Mouse (Mus musculus) neutrophil, adult 65 days (primary cell): ENCODE data around the gene BC024978. TPM values are rescaled to one million over a fixed set of nuclear protein-coding genes. Genes with fewer than 3 reads are reported as not detected.

ENCODE experiments used
- total RNA-seq: library from RNA; stranded (reverse); gene quantifications from 2 replicates; pipeline ENCODE4 v1.2.4, GENCODE M21; 2023

Gene BC024978
- total RNA-seq = 0.84 and 3.4 TPM in 2 replicates

GRCm38 (mm10) chr7:27195681-27196611 lies at the start of gene BC024978, which contains the start of gene Snrpa:
Gene BC024978, plus strand, starts transcription at chr7:27195781.
Gene Snrpa, minus strand, starts transcription at chr7:27196271.

GRCm38 (mm10) chr7:27153205-27153764 lies 42.3 kb upstream of the BC024978 start, which contains the start of gene Cyp2t4:
Gene Cyp2t4, plus strand, starts transcription at chr7:27153714.

DNA sequence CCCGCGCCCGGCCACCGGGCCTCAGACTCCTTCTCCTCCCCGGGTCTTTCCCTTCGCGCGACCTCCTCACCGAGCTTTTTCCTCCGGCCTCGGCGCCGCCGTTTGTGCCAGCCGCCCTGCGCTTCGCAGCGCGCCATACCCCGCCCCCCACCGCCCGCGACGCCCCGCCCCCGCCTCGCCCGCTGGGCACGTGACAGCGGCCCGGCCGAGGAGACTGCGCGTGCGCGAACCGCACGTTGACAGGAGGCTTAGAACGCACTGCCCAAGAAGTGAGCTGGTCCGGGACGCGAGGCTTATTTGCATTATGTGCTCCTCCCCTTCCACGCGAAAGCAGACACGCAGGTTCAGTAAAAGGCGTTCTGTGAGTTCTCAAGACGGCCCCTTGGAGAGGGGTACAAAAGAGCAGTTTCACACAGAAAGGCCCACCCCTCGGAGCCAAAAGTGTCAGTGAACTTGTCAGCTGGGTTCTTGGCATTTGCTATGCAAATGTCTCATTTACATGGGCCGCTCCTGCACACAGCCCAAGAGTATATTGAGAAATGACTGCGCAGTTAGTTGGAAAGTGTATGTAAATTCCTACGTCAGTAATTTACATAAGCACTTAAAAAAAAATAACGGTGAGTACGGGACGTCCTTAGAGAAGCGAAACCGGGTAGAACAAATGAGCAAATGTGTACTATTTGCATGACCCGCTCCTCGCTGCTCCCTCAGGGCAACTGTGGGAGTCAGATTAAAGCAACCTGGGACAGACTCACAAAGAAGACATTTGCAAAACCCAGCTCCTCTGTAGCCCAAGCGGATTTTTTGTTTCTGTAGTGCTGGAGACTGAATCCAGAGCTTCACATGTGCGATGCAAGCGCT lies 28.7 kb upstream of the BC024978 start, which contains the start of gene Egln2:
Egln2 (minus strand) TSS at position 189 of the 861 bp plus-strand sequence.

GRCm38 (mm10) chr7:27178324-27179216 lies 17.0 kb upstream of the BC024978 start, which contains the start of gene Rab4b:
Gene Rab4b, minus strand, starts transcription at chr7:27178896.

DNA sequence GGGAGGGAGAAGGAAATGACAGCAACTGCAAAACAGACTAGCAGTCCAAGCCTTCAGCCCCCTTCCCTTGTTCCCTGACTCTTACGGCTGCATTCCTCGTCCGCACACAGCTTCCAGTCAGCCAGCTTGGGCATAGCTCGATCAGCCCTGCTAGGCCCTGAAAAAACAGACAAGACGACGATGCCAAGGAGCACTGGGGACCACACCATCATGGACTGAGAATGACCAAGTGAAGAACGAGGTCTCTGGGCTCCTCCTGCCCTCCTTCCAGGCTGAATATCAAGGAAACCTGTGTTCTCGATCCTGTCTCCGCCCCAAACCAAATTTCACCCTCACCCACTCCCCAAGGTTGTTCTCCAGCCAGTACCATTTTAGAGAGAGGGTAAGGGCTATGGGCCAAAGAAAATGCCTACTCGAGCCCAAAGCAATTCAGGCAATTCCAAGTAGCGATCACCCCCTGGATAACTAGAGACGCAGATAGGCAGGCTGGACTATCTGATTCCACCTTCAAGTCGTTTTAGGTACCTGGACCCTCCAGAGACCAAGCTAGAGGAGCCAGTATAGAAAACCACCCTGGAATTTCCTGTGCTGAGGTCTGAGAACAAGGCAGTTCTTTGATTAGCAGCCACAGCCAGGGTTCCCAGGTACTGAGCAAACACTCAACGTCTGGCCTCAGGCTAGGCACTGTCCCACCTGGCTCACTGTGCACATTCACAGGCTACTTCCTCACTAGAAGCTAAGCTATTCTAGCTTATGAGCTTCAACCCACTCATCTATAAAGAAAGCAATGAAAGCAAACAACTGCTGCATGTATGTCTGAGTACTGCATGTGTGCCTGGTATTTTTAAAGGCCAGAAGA lies 14.5 kb upstream of the BC024978 start, which contains the start of the genes Gm21983 and Mia:
Gm21983 (minus strand) TSS at position 250 of the 859 bp plus-strand sequence.
Mia (minus strand) TSS at position 321 of the 859 bp plus-strand sequence.

DNA sequence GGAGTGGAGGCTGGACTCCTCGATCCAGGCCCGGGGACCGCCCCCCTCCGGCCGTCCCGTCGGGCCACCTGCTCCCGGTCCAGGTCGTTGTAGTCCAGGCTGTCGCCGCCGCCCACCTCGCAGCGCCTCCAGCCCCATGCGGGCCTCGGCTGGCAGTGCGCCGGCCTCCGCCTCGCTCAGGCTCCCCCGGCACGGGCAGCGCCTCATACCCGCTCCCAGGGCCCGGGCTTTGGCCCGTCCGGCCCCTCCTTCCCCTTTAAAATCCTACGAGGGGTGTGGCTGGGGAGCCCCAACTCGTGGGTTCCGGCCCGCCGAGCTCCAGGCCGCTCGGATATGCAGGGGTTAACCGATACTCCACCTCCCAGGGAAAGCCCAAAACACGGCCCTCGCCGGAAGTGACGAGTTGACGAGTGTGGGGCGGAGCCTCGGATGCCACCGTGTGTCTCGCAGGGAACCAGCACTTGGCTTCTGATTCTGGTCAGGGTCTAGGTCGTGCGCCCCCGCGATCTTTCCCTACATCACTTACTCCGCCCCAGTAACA lies 32.8 kb downstream of the BC024978 start, which contains the start of gene Itpkc:
Itpkc (minus strand) TSS at position 381 of the 541 bp plus-strand sequence.

GRCm38 (mm10) chr7:27232781-27233281 lies 37.2 kb downstream of the BC024978 start, which contains the start of gene Coq8b:
Gene Coq8b, plus strand, starts transcription at chr7:27233023.

GRCm38 (mm10) chr7:27258205-27258899 lies 62.8 kb downstream of the BC024978 start, which contains the start of gene Numbl:
Gene Numbl, plus strand, starts transcription at chr7:27258433.

Other genes with a start within 250 kb of the BC024978 start
- not detected in 2 replicates for gene Cyp2a12, start 166.7 kb upstream of the BC024978 start, total RNA-seq
- gene Cyp2f2, start 75.9 kb upstream of the BC024978 start, total RNA-seq = not detected in 2 replicates
- not detected in 2 replicates for gene Cyp2t4, start 42.1 kb upstream of the BC024978 start, total RNA-seq
- 33.3 and 43.6 TPM in 2 replicates for gene Egln2, start 29.0 kb upstream of the BC024978 start, total RNA-seq
- 114 TPM in 2 replicates for gene Rab4b, start 16.9 kb upstream of the BC024978 start, total RNA-seq
- gene Gm21983, start 14.7 kb upstream of the BC024978 start, total RNA-seq = not detected in 2 replicates
- gene Mia, start 14.6 kb upstream of the BC024978 start, total RNA-seq = not detected in 2 replicates
- 32.2 and 32.3 TPM in 2 replicates for gene Snrpa, start 490 bp downstream of the BC024978 start, total RNA-seq
- gene Itpkc, start 32.9 kb downstream of the BC024978 start, total RNA-seq = 16.1 and 23.6 TPM in 2 replicates
- gene Coq8b, start 37.2 kb downstream of the BC024978 start, total RNA-seq = 23.7 and 25.7 TPM in 2 replicates
- gene Numbl, start 62.7 kb downstream of the BC024978 start, total RNA-seq = 3.2 and 3.3 TPM in 2 replicates
- gene Ltbp4, start 141.9 kb downstream of the BC024978 start, total RNA-seq = 0.11 and 0.16 TPM in 2 replicates
- 103 and 111 TPM in 2 replicates for gene Shkbp1, start 160.2 kb downstream of the BC024978 start, total RNA-seq
- gene Gm20479, start 161.6 kb downstream of the BC024978 start, total RNA-seq = 0.84 and 20.0 TPM in 2 replicates